In genomic region chr10:117718161-117719119, GRCm38 (mm10) we compare ENCODE assay signal across 8 mouse cellular contexts. TPM values are rescaled to one million over a fixed set of nuclear protein-coding genes. Genes with fewer than 3 reads are reported as not detected.
DNase-seq lines count a peak whose midpoint lies in the region; ATAC-seq and TF ChIP-seq lines count a peak whose summit lies in the region.

No protein-coding gene starts in this region.

- in situ Hi-C loops in Patski (cut with MboI; ENCODE audit: low pct_unique_long_range_greater_than_20kb): no loop called here

- H3K36me3 ChIP-seq in hindbrain, embryonic 16.5 days (ENCODE audit: control insufficient read depth, insufficient read depth, low read length): no peaks in the 10 kb centered on the region
- no peaks in the 10 kb centered on the region for H3K36me3 ChIP-seq in hindbrain, embryonic 13.5 days
- H3K36me3 ChIP-seq in small intestine, adult 2 months (ENCODE audit: control insufficient read depth, insufficient read depth, low read length): no peaks in the 10 kb centered on the region

- H3K27me3 ChIP-seq in hindbrain, embryonic 16.5 days (replicated peaks; ENCODE audit: control insufficient read depth, insufficient read depth, low read length): no peaks in the 10 kb centered on the region
- no peaks in the 10 kb centered on the region for H3K27me3 ChIP-seq in hindbrain, embryonic 13.5 days
- no peaks in the 10 kb centered on the region for H3K27me3 ChIP-seq in Patski
- H3K27me3 ChIP-seq in small intestine, adult 2 months (ENCODE audit: control insufficient read depth, insufficient read depth, low read length): no peaks in the 10 kb centered on the region

- intact Hi-C loops in gastrocnemius, postnatal 14 days (cut with DNase I; ENCODE audit: low total_unique reads): no loop called here

- H3K27ac ChIP-seq in hindbrain, embryonic 16.5 days (ENCODE audit: low read depth, low read length): peak overlapping the region; percentile 34; the same call in 1 of the 2 replicates
- H3K27ac ChIP-seq in hindbrain, embryonic 13.5 days: no peak overlapping the region
- peak overlapping the region; percentile 45; the same call in 1 of the 2 replicates for H3K27ac ChIP-seq in small intestine, adult 2 months (ENCODE audit: insufficient read depth, low read depth, low read length)

- no peaks in the 10 kb centered on the region for H3K4me1 ChIP-seq in hindbrain, embryonic 16.5 days (ENCODE audit: control insufficient read depth, insufficient read depth, low read depth, low read length)
- 0 out of 2 replicates have a peak, but pooled peaks cover 9% of the 10 kb centered on the region for H3K4me1 ChIP-seq in hindbrain, embryonic 13.5 days (replicated peaks)
- peaks cover 8% of the 10 kb centered on the region for H3K4me1 ChIP-seq in small intestine, adult 2 months (ENCODE audit: control insufficient read depth, insufficient read depth, insufficient read length, low read length)

- POLR2A ChIA-PET in Patski (lab: Charles Lee): interaction anchor here (0.7 to 1.1 kb wide), 2 partner anchors 9 to 28 kb away, joined by 4 read pairs; no protein-coding TSS in a partner anchor

- ATAC-seq in hindbrain, embryonic 16.5 days: no peak
- ATAC-seq in hindbrain, embryonic 13.5 days (ENCODE audit: low FRiP score): no peak
- ATAC-seq in Patski: peak; percentile 9
- no peak for ATAC-seq in megakaryocyte, adult 5-6 weeks (ENCODE audit: poor library complexity, severe bottlenecking)

- no peak overlapping the region for H3K4me3 ChIP-seq in hindbrain, embryonic 16.5 days (ENCODE audit: low read length)
- no peak overlapping the region for H3K4me3 ChIP-seq in hindbrain, embryonic 13.5 days
- H3K4me3 ChIP-seq in small intestine, adult 2 months (ENCODE audit: low read depth, low read length): no peak overlapping the region

- TF ChIP-seq CTCF in Patski (IDR thresholded peaks at IDR 0.05): no peak
- TF ChIP-seq CTCF in small intestine, adult 2 months (IDR thresholded peaks at IDR 0.05; ENCODE audit: extremely low read depth, insufficient read length, insufficient replicate concordance, low read depth, low read length): no peak

- H3K4me2 ChIP-seq in hindbrain, embryonic 16.5 days (ENCODE audit: low read length): no peak overlapping the region
- no peak overlapping the region for H3K4me2 ChIP-seq in hindbrain, embryonic 13.5 days

- H3K9me3 ChIP-seq in hindbrain, embryonic 16.5 days (ENCODE audit: control insufficient read depth, low read length): no peaks in the 10 kb centered on the region
- no peaks in the 10 kb centered on the region for H3K9me3 ChIP-seq in hindbrain, embryonic 13.5 days

- DNase-seq in Patski (ENCODE audit: low read depth, low spot score): no peak
- DNase-seq in gastrocnemius, postnatal 14 days: peak; percentile 20
- peak; percentile 61 to 63 for DNase-seq in layer of hippocampus, postnatal 10 days (ENCODE audit: low spot score in 2 of 2)
- DNase-seq in frontal cortex, postnatal 10 days (ENCODE audit: low spot score in 2 of 2): no peak

- CTCF ChIA-PET in Patski (lab: Charles Lee): interaction anchor here (0.6 to 1.3 kb wide), 3 partner anchors 9 to 31 kb away, joined by 3 read pairs; no protein-coding TSS in a partner anchor

- WGBS in hindbrain, embryonic 16.5 days: 64% methylated on average over 19 of the region's 19 CpGs
- WGBS in hindbrain, embryonic 13.5 days: 71% methylated on average over 19 of the region's 19 CpGs
- 40% methylated on average over 19 of the region's 19 CpGs for WGBS in small intestine, adult 2 months

- TF ChIP-seq POLR2A in small intestine, adult 2 months (IDR thresholded peaks at IDR 0.05; ENCODE audit: low read depth, low read length): no peak

- no peak overlapping the region for H3K9ac ChIP-seq in hindbrain, embryonic 16.5 days (ENCODE audit: low read depth, low read length)
- no peak overlapping the region for H3K9ac ChIP-seq in hindbrain, embryonic 13.5 days

RNA-seq across cellular contexts. Expression of gene Mdm2, which starts 7.9 kb away (rescaled TPM):
- polyA plus RNA-seq in hindbrain, embryonic 16.5 days (2015; fragmentation: Nextera tagmentation; extraction: Ambion mirVana): 40.0 and 50.1 TPM in 2 replicates
- 53.6 and 56.5 TPM in 2 replicates for polyA plus RNA-seq in hindbrain, embryonic 13.5 days (2015; fragmentation: Nextera tagmentation; extraction: Ambion mirVana)
- polyA plus RNA-seq in Patski (2021): 64.0 TPM
- total RNA-seq in gastrocnemius, postnatal 14 days (2021): 10 to 100 TPM; 29.4 to 29.8 TPM
- total RNA-seq in layer of hippocampus, postnatal 10 days (2021): 10 to 100 TPM; 51.5 to 57.3 TPM
- 16.2 and 39.2 TPM in 2 replicates for polyA plus RNA-seq in small intestine, adult 2 months (2012; rRNA removed)
- total RNA-seq in megakaryocyte, adult 5-6 weeks (2015): 86.3 and 89.1 TPM in 2 replicates
- total RNA-seq in megakaryocyte, adult 5-6 weeks (2017): 80.3 and 117 TPM in 2 replicates

RNA-seq across cellular contexts. Expression of gene Slc35e3, which starts 27.7 kb away (rescaled TPM):
- 27.7 and 31.5 TPM in 2 replicates for polyA plus RNA-seq in hindbrain, embryonic 16.5 days (2015; fragmentation: Nextera tagmentation; extraction: Ambion mirVana)
- polyA plus RNA-seq in hindbrain, embryonic 13.5 days (2015; fragmentation: Nextera tagmentation; extraction: Ambion mirVana): 31.1 and 33.2 TPM in 2 replicates
- 19.4 TPM for polyA plus RNA-seq in Patski (2021)
- 1 to 10 TPM; 5.2 to 6.1 TPM for total RNA-seq in gastrocnemius, postnatal 14 days (2021)
- 10 to 100 TPM; 31.1 to 34.6 TPM for total RNA-seq in layer of hippocampus, postnatal 10 days (2021)
- 6.2 and 7.4 TPM in 2 replicates for polyA plus RNA-seq in small intestine, adult 2 months (2012; rRNA removed)
- 4.2 and 5.3 TPM in 2 replicates for total RNA-seq in megakaryocyte, adult 5-6 weeks (2015)
- total RNA-seq in megakaryocyte, adult 5-6 weeks (2017): 5.3 and 7.8 TPM in 2 replicates

Comparison
In these comparisons a context has a peak if more than half of its experiments do, and no peak if none do; other contexts are left out.
1. DNase-seq: peak in gastrocnemius, postnatal 14 days (single experiment) and layer of hippocampus, postnatal 10 days (2 of 2); none in Patski (single experiment) and frontal cortex, postnatal 10 days (0 of 2).